Mouse (Mus musculus) liver, adult 2 months (tissue): Measurements from ENCODE around the gene Pou3f3.

Source experiments
- CTCF ChIP-seq: fragments of 200-500 bp; IDR thresholded peaks from 2 replicates; pipeline ENCODE4 v1.5.1; 2011; ENCODE audit warnings: low read depth, low read length, control low read depth
- POLR2A ChIP-seq: fragments of 200-500 bp; IDR thresholded peaks from 2 replicates; pipeline ENCODE4 v1.6.1; 2011; ENCODE audit warnings: low read length, control low read depth; ENCODE audit not compliant: insufficient read depth; ENCODE audit errors: extremely low read depth

GRCm38 (mm10) chr1:42681762-42682161, 13.8 kb upstream of the Pou3f3 start:
- TF ChIP-seq POLR2A = no peak
- no peak for TF ChIP-seq CTCF
